Mouse (Mus musculus) midbrain, embryonic 15.5 days (tissue): ENCODE measurements around the gene Atf2. TPM values are rescaled to one million over a fixed set of nuclear protein-coding genes. Genes with fewer than 3 reads are reported as not detected.
"Not testable (repeated sequence)": the region's sequence is repeated elsewhere in the genome, so short reads cannot be mapped to it uniquely, and the experiment has no call there.

ENCODE experiments used
- ATAC-seq: fragments of 200-750 bp; cut with Nextera tagmentation; replicated peaks from 2 replicates; pipeline ENCODE4 v1.8.0; 2017; ENCODE audit warnings: moderate TSS enrichment
- H3K27ac ChIP-seq: fragments of 300-500 bp; sonication (generic); 2 replicates; pipeline ENCODE4 v1.5.1; 2015; ENCODE audit warnings: mild to moderate bottlenecking, inconsistent platforms
- H3K27me3 ChIP-seq: fragments of 300-500 bp; sonication (generic); replicated peaks from 2 replicates; pipeline ENCODE4 v1.6.1; 2015; ENCODE audit warnings: inconsistent platforms
- H3K36me3 ChIP-seq: fragments of 300-500 bp; sonication (generic); replicated peaks from 2 replicates; pipeline ENCODE4 v1.6.1; 2015; ENCODE audit warnings: inconsistent platforms
- H3K4me1 ChIP-seq: fragments of 300-500 bp; sonication (generic); 2 replicates; pipeline ENCODE4 v1.6.1; 2015; ENCODE audit warnings: inconsistent platforms
- H3K4me2 ChIP-seq: fragments of 300-500 bp; sonication (generic); 2 replicates; pipeline ENCODE4 v1.6.1; 2015; ENCODE audit warnings: inconsistent platforms, mild to moderate bottlenecking, moderate library complexity
- H3K4me3 ChIP-seq: fragments of 300-500 bp; sonication (generic); 2 replicates; pipeline ENCODE4 v1.5.1; 2015; ENCODE audit warnings: mild to moderate bottlenecking, inconsistent platforms
- H3K9ac ChIP-seq: fragments of 300-500 bp; sonication (generic); 2 replicates; pipeline ENCODE4 v1.6.1; 2015; ENCODE audit warnings: mild to moderate bottlenecking, inconsistent platforms
- H3K9me3 ChIP-seq: fragments of 300-500 bp; sonication (generic); 2 replicates; pipeline ENCODE4 v1.6.1; 2016; ENCODE audit warnings: inconsistent platforms
- WGBS: fragments of 180-500 bp; shearing (Covaris S2); methylation state at CpG from one replicate; pipeline ENCODE4 v1.1.7; 2015; ENCODE audit warnings: mixed read lengths; 5-methylcytosine and 5-hydroxymethylcytosine counted together
- polyA plus RNA-seq: library from polyadenylated mRNA; unstranded; fragments of >200 nt; fragmentation: Nextera tagmentation; extraction: Ambion mirVana; gene quantifications from 2 replicates; pipeline ENCODE4 v1.2.1, GENCODE M21; 2015

Gene Atf2
- polyA plus RNA-seq, 1 experiment from 2014 or later: 119 TPM

- no peaks in the 10 kb centered on the region for H3K27me3 ChIP-seq
- H3K4me2 ChIP-seq: no peak overlapping the region
- WGBS: 92% methylated on average over 2 of the region's 2 CpGs
- no peak overlapping the region for H3K4me3 ChIP-seq
- no peak overlapping the region for H3K27ac ChIP-seq
- no peaks in the 10 kb centered on the region for H3K9me3 ChIP-seq
- H3K4me1 ChIP-seq: peaks cover 20% of the 10 kb centered on the region
- no peak overlapping the region for H3K9ac ChIP-seq
- H3K36me3 ChIP-seq: peaks cover 28% of the 10 kb centered on the region
- ATAC-seq: no peak
Observed at GRCm38 (mm10) chr2:73909116-73909515, 16.7 kb upstream of the Atf2 start.

- H3K27me3 ChIP-seq: not testable (repeated sequence)
- H3K36me3 ChIP-seq: peaks cover 28% of the 10 kb centered on the region
Observed at GRCm38 (mm10) chr2:73904679-73905078, 12.2 kb upstream of the Atf2 start.

GRCm38 (mm10) chr2:73903536-73903935, 11.1 kb upstream of the Atf2 start:
- Histone ChIP-seq H3K27ac (no peak overlapping the region), H3K27me3 (no peaks in the 10 kb centered on the region), H3K9me3 (no peaks in the 10 kb centered on the region), H3K4me2 (no peak overlapping the region), H3K4me3 (no peak overlapping the region), H3K9ac (no peak overlapping the region), H3K36me3 (peaks cover 21% of the 10 kb centered on the region), H3K4me1 (no peaks in the 10 kb centered on the region)
- 100% methylated on average over 2 of the region's 2 CpGs for WGBS
- ATAC-seq: no peak

More at GRCm38 (mm10) chr2:73904679-73905078, 12.2 kb upstream of the Atf2 start:
- H3K4me1 ChIP-seq, H3K9me3 ChIP-seq, ATAC-seq, H3K9ac ChIP-seq, H3K4me3 ChIP-seq, H3K27ac ChIP-seq, H3K4me2 ChIP-seq: not testable (repeated sequence)

GRCm38 (mm10) chr2:73902328-73902727, 9.9 kb upstream of the Atf2 start:
- 95% methylated on average over 3 of the region's 3 CpGs for WGBS
- H3K9me3 ChIP-seq, H3K4me3 ChIP-seq, H3K27me3 ChIP-seq, H3K4me1 ChIP-seq, H3K9ac ChIP-seq, H3K27ac ChIP-seq, H3K4me2 ChIP-seq, ATAC-seq, H3K36me3 ChIP-seq: not testable (repeated sequence)

GRCm38 (mm10) chr2:73901169-73901568, 8.7 kb upstream of the Atf2 start:
- no peak for ATAC-seq
- no peaks in the 10 kb centered on the region for H3K27me3 ChIP-seq
- no peak overlapping the region for H3K9ac ChIP-seq
- H3K27ac ChIP-seq: no peak overlapping the region
- H3K4me2 ChIP-seq: no peak overlapping the region
- H3K9me3 ChIP-seq: no peaks in the 10 kb centered on the region
- no peaks in the 10 kb centered on the region for H3K4me1 ChIP-seq
- H3K4me3 ChIP-seq: no peak overlapping the region
- no peaks in the 10 kb centered on the region for H3K36me3 ChIP-seq

GRCm38 (mm10) chr2:73900364-73900763, 7.9 kb upstream of the Atf2 start:
- Histone ChIP-seq H3K4me1 (no peaks in the 10 kb centered on the region), H3K4me3 (no peak overlapping the region), H3K27ac (no peak overlapping the region), H3K9ac (no peak overlapping the region), H3K4me2 (no peak overlapping the region), H3K9me3 (no peaks in the 10 kb centered on the region), H3K27me3 (no peaks in the 10 kb centered on the region), H3K36me3 (no peaks in the 10 kb centered on the region)
- ATAC-seq: no peak
- WGBS: 83% methylated on average over 1 of the region's 1 CpGs

GRCm38 (mm10) chr2:73896919-73897318, 4.5 kb upstream of the Atf2 start:
- not testable (repeated sequence) for ATAC-seq, H3K4me1 ChIP-seq, H3K27me3 ChIP-seq, H3K4me2 ChIP-seq, H3K9me3 ChIP-seq, H3K36me3 ChIP-seq, H3K27ac ChIP-seq, H3K9ac ChIP-seq, H3K4me3 ChIP-seq
- 85% methylated on average over 4 of the region's 4 CpGs for WGBS

GRCm38 (mm10) chr2:73893473-73894270, 1.2 kb upstream of the Atf2 start:
- Histone ChIP-seq H3K4me3 (peak overlapping the region; percentile 98), H3K4me2 (peak overlapping the region; percentile 69), H3K9ac (peak overlapping the region; percentile 82), H3K4me1 (peaks cover 18% of the 10 kb centered on the region), H3K27ac (peak overlapping the region; percentile 96), H3K9me3 (no peaks in the 10 kb centered on the region), H3K36me3 (no peaks in the 10 kb centered on the region), H3K27me3 (no peaks in the 10 kb centered on the region)
- no peak for ATAC-seq
- 65% methylated on average over 22 of the region's 22 CpGs for WGBS

- under 1% methylated on average over 37 of the region's 54 CpGs for WGBS
- Histone ChIP-seq H3K27me3 (no peaks in the 10 kb centered on the region), H3K9ac (peak overlapping the region; percentile 100), H3K4me1 (peaks cover 18% of the 10 kb centered on the region), H3K9me3 (no peaks in the 10 kb centered on the region), H3K4me2 (peak overlapping the region; percentile 69), H3K27ac (peak overlapping the region; percentile 97), H3K4me3 (peak overlapping the region; percentile 98), H3K36me3 (no peaks in the 10 kb centered on the region)
- ATAC-seq: peak; percentile 73
Observed at GRCm38 (mm10) chr2:73891701-73892463, 557 bp downstream of the Atf2 start.

GRCm38 (mm10) chr2:73885997-73886396, 6.4 kb downstream of the Atf2 start:
- Histone ChIP-seq H3K36me3 (no peaks in the 10 kb centered on the region), H3K9me3 (no peaks in the 10 kb centered on the region), H3K9ac (no peak overlapping the region), H3K4me3 (no peak overlapping the region), H3K4me2 (no peak overlapping the region), H3K27me3 (no peaks in the 10 kb centered on the region), H3K4me1 (peaks cover 9% of the 10 kb centered on the region), H3K27ac (no peak overlapping the region)
- 79% methylated on average over 2 of the region's 2 CpGs for WGBS
- ATAC-seq: no peak

GRCm38 (mm10) chr2:73877891-73878290, 14.5 kb downstream of the Atf2 start:
- Histone ChIP-seq H3K4me3 (no peak overlapping the region), H3K4me1 (no peaks in the 10 kb centered on the region), H3K9ac (no peak overlapping the region), H3K9me3 (no peaks in the 10 kb centered on the region), H3K4me2 (no peak overlapping the region), H3K27me3 (no peaks in the 10 kb centered on the region), H3K36me3 (no peaks in the 10 kb centered on the region; the same call in 1 of the 2 replicates), H3K27ac (no peak overlapping the region)
- ATAC-seq: no peak
- WGBS: 90% methylated on average over 2 of the region's 2 CpGs

GRCm38 (mm10) chr2:73867764-73868487, 24.5 kb downstream of the Atf2 start:
- Histone ChIP-seq H3K36me3 (no peaks in the 10 kb centered on the region), H3K4me3 (no peak overlapping the region), H3K4me1 (no peaks in the 10 kb centered on the region), H3K4me2 (no peak overlapping the region), H3K9ac (no peak overlapping the region), H3K27me3 (no peaks in the 10 kb centered on the region), H3K27ac (no peak overlapping the region), H3K9me3 (no peaks in the 10 kb centered on the region)
- WGBS: 78% methylated on average over 16 of the region's 16 CpGs
- no peak for ATAC-seq
